Mouse (Mus musculus): ENCODE data around the gene Ak3. TPM values are rescaled to one million over a fixed set of nuclear protein-coding genes. Genes with fewer than 3 reads are reported as not detected.
"Not testable (repeated sequence)": the region's sequence is repeated elsewhere in the genome, so short reads cannot be mapped to it uniquely, and the experiment has no call there.

Gene Ak3
- total RNA-seq, 2 experiments from 2014 or later = 91.7 to 93.3 TPM

DNA sequence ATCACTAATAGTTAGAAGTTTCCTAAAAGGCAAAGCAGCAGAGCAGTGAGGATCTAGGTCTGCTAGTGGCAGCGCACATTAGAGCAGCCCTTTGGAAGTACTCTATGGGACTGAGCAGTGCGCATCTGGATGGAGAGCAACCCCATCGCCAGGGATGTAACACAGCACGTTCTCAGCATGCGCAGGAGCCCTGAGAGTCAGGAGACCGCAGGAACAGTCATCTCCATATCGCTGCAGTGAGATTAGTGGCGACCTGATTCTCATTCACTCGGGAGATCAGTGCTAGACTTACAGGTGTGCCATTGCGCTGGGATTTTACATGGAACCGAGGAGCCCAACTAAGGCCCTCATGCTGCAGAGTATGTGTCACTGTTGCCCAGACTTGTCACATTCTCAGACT is 38.7 kb downstream of the Ak3 start:
- ATAC-seq (replicated peaks; ENCODE audit: low FRiP score, low TSS enrichment, poor library complexity, severe bottlenecking) = no peak

DNA sequence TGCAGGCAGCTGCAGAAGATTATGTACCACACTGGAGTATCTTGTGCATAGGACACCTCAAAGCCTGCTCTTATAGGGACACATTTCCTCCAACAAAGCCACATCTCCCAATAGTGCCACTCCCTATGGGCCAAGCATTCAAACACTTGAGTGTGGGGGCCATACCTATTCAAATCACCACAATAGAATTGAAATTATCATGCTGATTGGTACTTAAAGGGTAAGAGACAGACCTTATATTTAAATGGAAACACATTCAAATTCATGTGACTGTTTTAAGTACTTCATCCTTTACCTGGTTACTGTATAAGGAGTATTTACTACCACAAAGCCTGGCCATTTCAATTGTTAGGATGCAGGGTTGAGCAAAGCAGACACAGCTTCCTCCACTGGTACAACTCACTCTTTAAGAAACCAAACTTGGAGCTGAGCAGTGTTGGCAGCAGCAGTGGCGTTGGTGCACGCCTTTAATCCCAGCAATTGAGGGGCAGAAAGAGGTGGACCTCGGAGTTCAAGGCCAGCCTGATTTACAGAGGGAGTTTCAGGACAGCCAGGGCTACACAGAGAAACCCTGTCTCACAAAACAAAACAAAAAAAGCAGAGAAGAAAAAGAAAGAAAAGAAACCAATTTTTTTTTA is 39.6 kb downstream of the Ak3 start:
- no peak for ATAC-seq (replicated peaks; ENCODE audit: low FRiP score, low TSS enrichment, poor library complexity, severe bottlenecking)

DNA sequence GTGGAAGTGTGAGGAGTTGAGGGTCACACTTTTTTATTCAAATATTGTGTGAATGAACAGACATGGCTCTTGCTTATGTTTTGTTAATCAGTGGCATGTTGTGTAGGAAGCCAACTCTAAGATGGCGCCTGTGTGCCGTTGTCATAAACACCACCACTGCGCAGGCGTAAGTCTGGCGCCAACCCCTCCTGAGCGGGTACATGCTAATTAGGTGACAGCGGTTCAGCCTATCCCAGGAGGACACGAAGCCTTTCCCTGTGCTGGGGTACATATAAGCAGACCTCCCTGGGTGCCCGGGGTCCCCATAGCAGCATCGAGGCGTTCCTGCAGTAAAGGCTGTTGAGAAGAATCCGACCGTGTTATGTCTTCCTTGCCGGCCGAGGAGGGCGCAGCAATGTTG is 47.4 kb downstream of the Ak3 start:
- ATAC-seq (replicated peaks; ENCODE audit: low FRiP score, low TSS enrichment, poor library complexity, severe bottlenecking) = not testable (repeated sequence)

DNA sequence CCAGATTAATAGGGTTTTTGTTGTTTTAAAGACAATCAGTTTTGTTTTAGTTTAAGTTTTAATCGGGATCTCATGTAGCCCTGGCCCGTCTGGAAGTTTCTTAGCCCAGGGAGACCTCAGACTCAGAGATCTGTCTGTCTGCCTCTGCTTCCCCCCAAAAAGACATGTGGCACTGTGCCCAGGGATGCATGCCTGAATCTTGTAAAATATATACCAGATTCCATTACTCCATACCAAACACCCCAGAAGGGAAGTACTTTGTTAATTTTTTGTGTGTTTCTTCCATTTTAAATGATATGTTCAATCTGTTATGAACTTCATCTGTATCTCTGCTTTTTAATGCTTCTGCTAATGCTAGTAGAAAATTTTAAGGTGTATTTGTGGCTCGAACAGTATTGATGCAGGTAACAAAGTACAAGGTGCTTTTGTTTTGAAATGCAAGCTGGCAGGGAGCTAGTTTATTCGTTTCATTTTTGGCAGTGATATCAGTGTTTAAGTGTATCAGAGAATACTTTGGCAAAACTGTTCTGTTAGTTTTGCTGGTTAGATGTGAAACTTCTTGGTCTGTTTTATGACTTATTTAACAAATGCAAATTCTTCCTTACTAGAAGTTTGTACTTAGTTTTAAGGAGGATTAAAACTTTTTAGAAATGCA is 49.7 kb downstream of the Ak3 start:
- no peak for ATAC-seq (replicated peaks; ENCODE audit: low FRiP score, low TSS enrichment, poor library complexity, severe bottlenecking)

DNA sequence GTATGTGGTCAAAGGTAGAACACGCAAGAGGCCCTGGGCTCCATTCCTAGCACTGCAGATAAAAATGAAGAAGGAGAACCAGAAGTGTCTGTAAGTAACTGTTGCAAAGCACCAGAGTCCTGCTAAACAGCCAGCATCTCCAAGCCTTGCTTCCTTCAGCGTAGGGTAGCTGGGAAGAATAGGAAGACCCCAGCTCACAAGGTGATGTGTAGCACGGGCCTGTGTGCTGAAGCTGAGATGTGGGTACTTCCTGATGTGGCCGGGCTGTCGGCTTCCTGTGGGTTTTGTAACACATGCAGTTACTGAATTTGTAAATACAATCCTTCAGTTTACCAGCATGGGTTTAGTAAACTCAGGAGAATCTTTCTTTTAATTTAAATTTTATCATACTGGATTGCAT is 52.4 kb downstream of the Ak3 start:
- no peak for ATAC-seq (replicated peaks; ENCODE audit: low FRiP score, low TSS enrichment, poor library complexity, severe bottlenecking)

DNA sequence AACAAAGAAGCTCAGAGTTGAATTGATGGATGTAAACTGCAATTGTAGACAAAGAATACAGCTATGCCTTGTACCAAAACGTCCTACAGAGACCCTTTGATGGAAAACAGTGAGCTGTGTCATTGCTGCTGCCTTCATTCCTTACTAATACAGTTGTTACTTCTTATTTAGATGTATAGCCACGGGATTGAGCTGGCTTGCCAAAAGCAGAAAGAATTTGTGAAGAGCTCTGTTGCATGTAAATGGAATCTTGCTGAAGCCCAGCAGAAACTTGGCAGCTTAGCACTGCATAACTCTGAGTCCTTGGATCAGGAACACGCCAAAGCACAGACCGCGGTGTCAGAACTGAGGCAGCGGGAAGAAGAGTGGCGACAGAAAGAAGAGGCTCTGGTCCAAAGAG is 52.9 kb downstream of the Ak3 start:
- ATAC-seq (replicated peaks; ENCODE audit: low FRiP score, low TSS enrichment, poor library complexity, severe bottlenecking) = no peak

DNA sequence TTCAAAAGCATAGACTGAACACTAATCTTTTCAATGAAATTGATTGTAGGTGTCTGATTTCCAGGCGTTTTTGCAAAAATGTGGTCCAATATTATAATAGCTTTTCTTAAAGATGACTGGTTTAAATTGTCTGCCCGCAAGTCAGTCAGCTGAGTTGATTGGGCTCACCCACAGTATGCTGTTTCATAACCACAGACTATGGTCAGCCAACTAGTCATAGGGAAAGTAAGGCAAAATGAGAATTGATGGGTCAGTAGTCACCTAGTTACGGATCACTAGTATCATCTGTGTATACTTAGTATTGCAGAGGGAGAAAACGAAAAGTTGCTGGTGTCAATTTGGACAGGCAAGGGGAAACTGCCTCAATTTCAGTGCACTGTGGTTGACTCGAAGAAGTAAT is 56.4 kb downstream of the Ak3 start:
- no peak for ATAC-seq (replicated peaks; ENCODE audit: low FRiP score, low TSS enrichment, poor library complexity, severe bottlenecking)

DNA sequence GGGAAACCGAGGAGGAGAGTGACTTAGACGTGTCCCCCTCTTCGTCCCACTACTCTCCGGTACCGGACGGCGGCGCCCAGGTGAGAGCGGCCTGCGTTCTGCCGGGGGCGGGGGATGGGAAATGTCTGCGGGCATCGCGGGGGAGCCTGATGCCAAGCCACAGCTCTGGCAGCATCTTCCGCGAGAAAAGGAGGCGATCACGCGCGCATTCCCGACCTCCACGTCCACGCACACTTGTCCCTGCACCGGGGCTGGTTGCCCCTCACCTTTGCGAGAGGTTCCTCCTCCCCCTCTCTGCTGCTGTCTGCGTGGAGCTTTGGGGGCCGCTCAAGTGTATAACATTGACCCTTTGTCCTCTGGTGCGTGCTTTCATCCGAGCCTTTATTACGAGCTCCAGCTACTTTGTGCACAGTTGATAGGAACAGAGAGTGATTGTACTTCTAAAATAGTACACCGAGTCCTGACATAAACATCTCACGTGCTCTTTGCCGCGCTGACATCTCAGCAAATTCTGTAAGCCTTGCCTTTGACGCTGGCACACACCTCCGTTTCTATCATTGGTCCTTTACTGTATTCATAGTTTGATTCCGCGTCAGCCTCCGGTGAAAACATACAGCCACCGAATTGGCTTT is 57.1 kb downstream of the Ak3 start:
- ATAC-seq (replicated peaks; ENCODE audit: low FRiP score, low TSS enrichment, poor library complexity, severe bottlenecking) = peak; percentile 45

DNA sequence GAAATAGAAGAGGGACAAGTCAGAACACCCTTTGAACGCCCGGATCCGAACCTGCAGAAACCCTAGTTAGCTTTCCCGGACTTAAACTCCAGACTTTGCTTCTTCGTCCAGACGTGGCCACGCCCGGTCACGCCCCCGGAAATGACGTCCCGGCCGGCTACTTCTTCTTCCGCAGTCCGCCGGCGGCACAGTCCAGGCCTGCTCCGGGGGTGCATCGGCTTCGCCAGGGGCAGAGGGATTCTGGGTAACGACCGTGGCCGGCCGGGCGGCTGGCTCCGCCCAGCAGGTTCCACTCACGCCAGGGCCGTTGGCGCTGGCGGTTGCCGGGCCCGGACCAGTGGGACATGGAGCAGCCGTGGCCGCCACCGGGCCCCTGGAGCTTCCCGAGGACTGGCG is 57.6 kb downstream of the Ak3 start, which contains the start of gene Cdc37l1:
Gene Cdc37l1 (plus strand): TSS at position 159 of the 396 bp plus-strand sequence.
- peak; percentile 96 for ATAC-seq (replicated peaks; ENCODE audit: low FRiP score, low TSS enrichment, poor library complexity, severe bottlenecking)

DNA sequence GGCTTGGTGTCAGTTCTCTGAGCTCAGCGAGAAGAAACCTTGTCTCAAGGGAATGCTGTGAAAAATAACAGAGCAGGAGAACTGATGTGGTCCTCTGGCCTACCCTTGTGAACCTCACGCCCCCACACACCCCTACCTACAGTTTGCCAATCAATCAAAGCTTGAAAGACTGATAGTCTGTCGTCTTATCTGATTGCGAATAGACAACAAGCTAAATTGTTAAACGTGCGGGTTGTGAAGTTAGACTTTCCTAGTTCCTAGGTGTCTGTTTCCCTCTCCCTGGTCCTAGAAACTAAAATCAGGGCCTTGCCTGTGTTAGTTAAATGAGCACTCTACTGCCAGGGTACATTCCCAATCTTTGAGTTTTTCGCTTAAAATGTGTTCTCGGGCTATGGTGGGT is 58.2 kb downstream of the Ak3 start:
- ATAC-seq (replicated peaks; ENCODE audit: low FRiP score, low TSS enrichment, poor library complexity, severe bottlenecking) = no peak

DNA sequence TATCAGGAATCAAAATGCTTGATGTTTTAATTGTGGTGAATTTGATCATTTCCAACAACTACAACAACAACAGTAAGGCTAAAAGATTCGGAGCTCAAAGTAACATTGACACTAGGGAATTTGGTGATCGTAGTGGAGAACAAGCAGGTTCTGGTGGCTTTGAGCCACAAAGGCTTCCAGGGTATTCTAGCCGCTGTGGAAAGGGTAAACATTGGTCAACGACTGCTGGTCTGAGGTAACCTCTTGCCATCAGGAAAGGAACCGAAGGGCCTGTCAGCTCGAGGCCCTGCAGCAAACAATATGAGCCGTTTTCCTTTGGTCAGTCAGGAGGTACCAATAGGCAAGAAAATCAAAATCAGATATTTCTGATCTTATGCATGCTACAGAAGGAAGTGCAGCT is 65.1 kb downstream of the Ak3 start:
- ATAC-seq (replicated peaks; ENCODE audit: low FRiP score, low TSS enrichment, poor library complexity, severe bottlenecking) = no peak

DNA sequence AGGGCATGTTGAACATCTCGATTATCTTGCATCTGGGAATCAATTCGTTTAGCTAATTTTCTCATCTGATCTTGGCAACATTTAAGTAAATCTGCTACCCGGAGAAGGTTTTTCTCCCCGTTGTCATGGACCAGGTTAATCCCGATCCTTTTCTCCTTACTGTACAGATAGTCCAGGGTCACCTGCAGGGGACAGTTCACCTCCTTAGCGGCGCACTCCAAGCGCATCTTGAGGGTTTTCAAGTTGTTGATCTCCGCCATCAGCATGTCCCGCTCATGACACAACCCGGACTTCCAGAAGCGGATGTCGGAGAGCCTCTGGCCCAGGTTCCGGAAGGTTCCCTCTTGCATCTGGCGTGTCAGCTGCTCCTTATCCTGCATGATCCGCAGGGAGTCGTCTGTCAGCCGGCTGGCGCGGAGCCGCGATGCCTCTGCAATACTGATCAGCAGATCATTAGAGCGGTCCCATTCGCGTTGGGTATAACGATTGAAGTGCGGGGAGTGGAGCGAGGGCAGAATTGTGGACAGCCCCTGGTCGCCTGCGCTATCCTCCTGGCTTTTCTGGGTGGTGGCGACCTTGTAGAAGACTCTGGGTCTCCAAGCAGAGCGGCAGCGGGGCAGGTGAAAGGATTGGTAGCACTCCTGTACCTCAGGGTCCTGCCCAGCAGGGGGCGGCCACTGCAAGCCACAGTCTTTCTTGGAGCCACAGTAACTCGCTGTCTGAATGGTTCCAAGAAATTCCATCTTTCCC is 72.7 kb downstream of the Ak3 start:
- ATAC-seq (replicated peaks; ENCODE audit: low FRiP score, low TSS enrichment, poor library complexity, severe bottlenecking) = peak; percentile 86

Other genes starting within 250 kb of the Ak3 start
- gene Slc1a1, start 212.9 kb downstream of the Ak3 start, total RNA-seq (2014; fragmentation: Nextera tagmentation) = not detected in 2 replicates
- gene Slc1a1, start 212.9 kb downstream of the Ak3 start, total RNA-seq (2017) = not detected in 2 replicates
- 3.5 and 6.2 TPM in 2 replicates for gene Plpp6, start 84.0 kb downstream of the Ak3 start, total RNA-seq (2014; fragmentation: Nextera tagmentation)
- 3.7 and 4.8 TPM in 2 replicates for gene Plpp6, start 84.0 kb downstream of the Ak3 start, total RNA-seq (2017)
- not detected in 2 replicates for gene 4430402I18Rik, start 80.2 kb downstream of the Ak3 start, total RNA-seq (2014; fragmentation: Nextera tagmentation)
- gene 4430402I18Rik, start 80.2 kb downstream of the Ak3 start, total RNA-seq (2017) = not detected in 2 replicates
- 38.7 and 48.9 TPM in 2 replicates for gene Cdc37l1, start 57.6 kb downstream of the Ak3 start, total RNA-seq (2014; fragmentation: Nextera tagmentation)
- 37.6 and 40.9 TPM in 2 replicates for gene Cdc37l1, start 57.6 kb downstream of the Ak3 start, total RNA-seq (2017)
- gene Rcl1, start 53.4 kb upstream of the Ak3 start, total RNA-seq (2014; fragmentation: Nextera tagmentation) = 51.2 and 73.7 TPM in 2 replicates
- 99.9 and 100 TPM in 2 replicates for gene Rcl1, start 53.4 kb upstream of the Ak3 start, total RNA-seq (2017)
- 45.8 and 57.1 TPM in 2 replicates for gene Jak2, start 203.9 kb upstream of the Ak3 start, total RNA-seq (2014; fragmentation: Nextera tagmentation)
- gene Jak2, start 203.9 kb upstream of the Ak3 start, total RNA-seq (2017) = 82.8 and 85.8 TPM in 2 replicates

Data from megakaryocyte-erythroid progenitor cell, adult 5-6 weeks (primary cell).